Mouse (Mus musculus): ENCODE results near the gene Srsf2.

Gene Srsf2

DNA sequence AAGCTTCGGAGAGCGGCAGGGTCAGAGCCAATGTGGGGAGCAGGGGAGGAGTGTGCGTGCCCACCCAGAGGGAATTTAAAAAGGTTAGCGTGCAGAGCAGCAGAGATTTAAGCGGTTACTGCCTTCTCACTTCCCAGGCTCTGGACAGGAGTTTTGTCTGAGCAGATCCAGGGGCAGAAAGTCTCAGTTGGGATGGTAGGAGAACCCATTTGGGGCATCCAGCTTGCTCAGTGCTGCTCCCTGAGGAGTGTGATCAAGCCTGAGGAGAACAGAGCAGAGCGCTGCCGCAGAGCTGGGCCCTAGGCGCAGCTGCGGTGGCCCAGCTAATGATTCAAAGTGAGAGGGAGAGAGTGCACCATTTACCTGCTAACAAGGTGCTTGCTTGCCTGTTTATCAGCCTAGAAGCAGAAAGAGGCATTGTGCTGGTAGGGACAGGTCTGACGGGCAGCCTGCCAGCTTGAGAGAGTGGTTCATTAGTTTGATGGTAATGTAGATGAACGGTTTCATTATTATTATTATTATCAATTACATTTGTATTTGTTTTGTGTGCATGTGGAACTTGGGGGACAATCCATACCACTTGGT lies 44.0 kb downstream of the Srsf2 start:
- DNase-seq (ENCODE audit: low read depth): no peak

DNA sequence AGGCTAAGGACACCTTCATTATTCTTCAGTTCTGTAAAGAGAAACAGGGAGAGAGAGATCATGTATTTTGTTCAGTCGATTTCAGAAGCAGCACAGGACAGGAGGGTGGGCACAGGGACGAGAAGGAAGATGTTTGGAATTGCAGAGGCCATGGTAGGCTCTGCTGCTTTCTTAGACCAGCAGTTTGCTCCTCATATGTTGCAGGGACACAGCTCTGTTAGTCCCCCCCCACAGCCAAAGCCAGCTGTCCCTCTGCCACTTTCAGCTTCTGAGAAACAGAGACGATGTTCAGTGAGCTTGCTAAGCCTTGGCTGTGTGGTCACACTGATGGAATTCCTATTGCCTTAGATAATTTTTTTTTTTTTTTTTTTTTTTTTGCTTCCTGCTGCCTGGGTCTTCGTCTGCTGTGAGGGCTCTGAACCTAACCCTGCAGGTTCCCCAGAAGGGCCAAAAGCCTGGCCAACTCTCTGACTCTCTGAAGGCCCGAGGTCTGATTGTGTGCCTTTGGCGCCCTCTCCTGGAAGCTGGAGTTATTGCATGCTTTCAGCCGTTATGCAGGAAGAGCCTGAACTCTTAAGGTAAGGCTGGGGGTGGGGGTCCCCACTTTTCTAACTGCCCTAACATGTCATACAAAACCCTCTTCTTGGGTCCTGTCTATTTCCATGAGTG lies 44.8 kb downstream of the Srsf2 start:
- peak; percentile 60 for DNase-seq (ENCODE audit: low read depth)

DNA sequence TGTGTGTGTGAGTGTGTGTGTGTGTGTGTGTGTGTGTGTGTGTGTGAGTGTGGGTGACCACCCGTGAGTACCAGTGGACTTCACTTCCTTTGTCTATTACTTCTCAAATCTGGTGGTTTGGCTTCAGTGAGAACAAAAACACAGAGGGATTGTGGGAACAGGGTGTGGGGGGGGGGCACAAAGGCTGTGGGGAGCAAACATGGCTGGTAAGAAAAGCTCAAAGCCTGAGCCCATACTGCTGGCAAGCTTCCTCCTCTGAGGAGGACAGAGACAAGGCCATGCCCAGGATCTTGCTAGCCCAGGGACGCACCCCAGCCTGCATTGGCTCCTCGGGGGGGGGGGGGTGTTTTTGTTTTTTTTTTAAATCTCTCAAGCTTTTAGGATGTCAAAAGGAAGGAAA lies 45.4 kb downstream of the Srsf2 start:
- DNase-seq (ENCODE audit: low read depth): no peak

DNA sequence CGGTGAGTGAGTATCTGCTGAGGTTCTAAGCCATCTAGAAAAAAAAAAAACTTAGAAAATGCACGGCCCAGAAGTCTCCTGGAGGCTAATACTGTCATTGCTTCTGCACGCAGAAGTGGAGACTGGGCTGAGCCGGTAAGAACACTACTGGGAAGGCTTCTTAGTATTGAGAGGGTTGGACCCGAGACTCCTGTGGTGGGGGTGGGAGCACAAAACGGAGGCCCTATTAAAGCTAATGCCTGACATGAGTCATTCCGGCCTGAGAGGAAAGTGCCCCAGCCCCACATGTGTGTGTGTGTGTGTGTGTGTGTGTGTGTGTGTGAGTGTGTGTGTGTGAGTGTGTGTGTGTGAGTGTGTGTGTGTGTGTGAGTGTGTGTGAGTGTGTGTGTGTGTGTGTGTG lies 45.8 kb downstream of the Srsf2 start:
- DNase-seq (ENCODE audit: low read depth): no peak

DNA sequence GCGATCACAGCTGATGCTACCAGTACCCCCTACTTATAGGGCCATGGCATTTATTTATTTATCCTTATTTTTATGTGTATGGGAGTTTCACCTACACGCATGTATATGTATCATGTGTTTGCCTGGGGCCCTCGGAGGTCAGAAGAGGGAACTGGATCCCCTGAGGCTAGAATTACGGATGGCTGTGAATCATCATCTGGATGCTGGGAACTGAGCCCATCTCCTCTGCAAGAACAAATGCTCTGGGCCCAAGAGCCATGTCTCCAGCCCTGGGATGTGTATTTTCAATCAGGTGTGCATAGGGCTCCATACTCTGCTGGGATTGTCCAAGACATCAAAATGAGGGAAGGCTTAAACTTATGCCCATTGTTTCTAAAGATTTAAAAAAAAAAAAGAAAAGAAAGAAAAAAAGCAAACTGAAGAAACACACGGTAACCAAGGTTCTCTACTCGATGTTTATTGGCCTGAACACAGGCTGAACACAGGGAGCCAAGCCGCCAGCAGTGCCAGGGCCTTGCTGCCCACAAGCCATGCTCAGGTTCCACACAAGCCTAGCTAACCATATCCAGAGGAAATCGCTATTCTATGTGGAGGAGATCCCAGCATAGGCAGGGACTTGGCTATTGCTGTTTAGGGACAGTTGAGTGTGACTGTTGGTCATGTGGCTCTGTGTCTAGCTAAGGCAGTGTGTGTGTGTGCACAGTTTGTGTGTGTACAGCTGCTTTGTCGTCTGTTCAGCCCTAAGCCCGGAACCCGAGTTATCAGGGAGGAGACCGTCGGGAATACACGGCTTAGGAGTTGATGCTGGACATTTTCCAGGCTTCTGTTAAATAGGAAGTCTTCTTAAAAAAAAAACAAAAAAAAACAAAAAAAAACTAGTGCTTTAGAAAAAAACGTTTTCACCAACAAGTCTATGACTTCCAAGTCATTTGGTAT lies 46.5 kb downstream of the Srsf2 start:
- no peak for DNase-seq (ENCODE audit: low read depth)

- no peak for DNase-seq (ENCODE audit: low read depth)
Observed at GRCm38 (mm10) chr11:116802709-116803108, 50.2 kb downstream of the Srsf2 start.

- no peak for DNase-seq (ENCODE audit: low read depth)
Observed at GRCm38 (mm10) chr11:116801106-116801505, 51.8 kb downstream of the Srsf2 start.
